Mouse (Mus musculus) testis, postnatal 10 days (tissue): ENCODE measurements around the gene S100b.

Experiments
- DNase-seq: peaks from one replicate; pipeline ENCODE4 v3.0.0; 2021; ENCODE audit warnings: low spot score

Gene S100b

GRCm38 (mm10) chr10:76253536-76253935 lies at the start of gene S100b:
TSS of gene S100b (plus strand) at chr10:76253853.
- DNase-seq = peak; percentile 62

GRCm38 (mm10) chr10:76207262-76207796 lies 46.3 kb upstream of the S100b start:
- peak; percentile 40 for DNase-seq

GRCm38 (mm10) chr10:76209241-76209640 lies 44.4 kb upstream of the S100b start:
- peak; percentile 44 for DNase-seq

GRCm38 (mm10) chr10:76210806-76211205 lies 42.8 kb upstream of the S100b start:
- DNase-seq = peak; percentile 23

GRCm38 (mm10) chr10:76212121-76212520 lies 41.5 kb upstream of the S100b start:
- DNase-seq = no peak

GRCm38 (mm10) chr10:76214161-76214560 lies 39.5 kb upstream of the S100b start:
- peak; percentile 44 for DNase-seq

GRCm38 (mm10) chr10:76217056-76217455 lies 36.6 kb upstream of the S100b start:
- peak; percentile 35 for DNase-seq

- peak; percentile 12 for DNase-seq
Observed at GRCm38 (mm10) chr10:76218240-76218639, 35.4 kb upstream of the S100b start.

- no peak for DNase-seq
Observed at GRCm38 (mm10) chr10:76225944-76226343, 27.7 kb upstream of the S100b start.

GRCm38 (mm10) chr10:76229627-76230026 lies 24.0 kb upstream of the S100b start:
- DNase-seq = no peak

- DNase-seq = peak; percentile 92
Observed at GRCm38 (mm10) chr10:76237341-76238225, 16.1 kb upstream of the S100b start, which contains the start of gene Prmt2. TSS of gene Prmt2 (minus strand) at chr10:76237865.

GRCm38 (mm10) chr10:76239401-76239800 lies 14.3 kb upstream of the S100b start:
- no peak for DNase-seq

- DNase-seq = no peak
Observed at GRCm38 (mm10) chr10:76245106-76245505, 8.5 kb upstream of the S100b start.

GRCm38 (mm10) chr10:76246601-76247000 lies 7.1 kb upstream of the S100b start:
- no peak for DNase-seq

GRCm38 (mm10) chr10:76247960-76248646 lies 5.5 kb upstream of the S100b start:
- DNase-seq = no peak

- DNase-seq = no peak
Observed at GRCm38 (mm10) chr10:76248647-76248968, 5.0 kb upstream of the S100b start.

- DNase-seq = no peak
Observed at GRCm38 (mm10) chr10:76250870-76251269, 2.8 kb upstream of the S100b start.

GRCm38 (mm10) chr10:76253079-76253478 lies 574 bp upstream of the S100b start:
- no peak for DNase-seq

GRCm38 (mm10) chr10:76255617-76256016 lies 2.0 kb downstream of the S100b start:
- DNase-seq = peak; percentile 77

GRCm38 (mm10) chr10:76257231-76257630 lies 3.6 kb downstream of the S100b start:
- no peak for DNase-seq

- peak; percentile 70 for DNase-seq
Observed at GRCm38 (mm10) chr10:76257719-76258390, 4.2 kb downstream of the S100b start.

GRCm38 (mm10) chr10:76259566-76260232 lies 6.0 kb downstream of the S100b start:
- DNase-seq = no peak
